Mouse (Mus musculus) intestine, embryonic 15.5 days (tissue): ENCODE data around the gene Anxa8. TPM values are rescaled to one million over a fixed set of nuclear protein-coding genes. Genes with fewer than 3 reads are reported as not detected.

Source experiments
- ATAC-seq: fragments of 200-750 bp; cut with Nextera tagmentation; 2 replicates; pipeline ENCODE4 v1.8.0; 2017; ENCODE audit warnings: moderate TSS enrichment, moderate library complexity
- H3K27ac ChIP-seq: fragments of 300-500 bp; sonication (generic); 2 replicates; pipeline ENCODE4 v1.5.1; 2015; ENCODE audit warnings: mild to moderate bottlenecking, inconsistent platforms
- H3K27me3 ChIP-seq: fragments of 300-500 bp; sonication (generic); replicated peaks from 2 replicates; pipeline ENCODE4 v1.6.1; 2015; ENCODE audit warnings: inconsistent platforms
- H3K36me3 ChIP-seq: fragments of 300-500 bp; sonication (generic); 2 replicates; pipeline ENCODE4 v1.6.1; 2015; ENCODE audit warnings: inconsistent platforms
- H3K4me1 ChIP-seq: fragments of 300-500 bp; sonication (generic); replicated peaks from 2 replicates; pipeline ENCODE4 v1.6.1; 2015; ENCODE audit warnings: inconsistent platforms
- H3K4me2 ChIP-seq: fragments of 300-500 bp; sonication (generic); replicated peaks from 2 replicates; pipeline ENCODE4 v1.6.1; 2015; ENCODE audit warnings: mild to moderate bottlenecking, inconsistent platforms
- H3K4me3 ChIP-seq: fragments of 300-500 bp; sonication (generic); replicated peaks from 2 replicates; pipeline ENCODE4 v1.5.1; 2015; ENCODE audit warnings: inconsistent platforms
- H3K9ac ChIP-seq: fragments of 300-500 bp; sonication (generic); 2 replicates; pipeline ENCODE4 v1.6.1; 2015; ENCODE audit warnings: inconsistent platforms
- H3K9me3 ChIP-seq: fragments of 300-500 bp; sonication (generic); 2 replicates; pipeline ENCODE4 v1.6.1; 2016; ENCODE audit warnings: inconsistent platforms
- WGBS: fragments of 180-500 bp; shearing (Covaris S2); methylation state at CpG from one replicate; pipeline ENCODE4 v1.1.7; 2015; 5-methylcytosine and 5-hydroxymethylcytosine counted together
- polyA plus RNA-seq: library from polyadenylated mRNA; unstranded; fragments of >200 nt; fragmentation: Nextera tagmentation; extraction: Ambion mirVana; gene quantifications from 2 replicates; pipeline ENCODE4 v1.2.1, GENCODE M21; 2015

Anxa8 gene
- polyA plus RNA-seq, 1 experiment from 2014 or later: 2.9 TPM

DNA sequence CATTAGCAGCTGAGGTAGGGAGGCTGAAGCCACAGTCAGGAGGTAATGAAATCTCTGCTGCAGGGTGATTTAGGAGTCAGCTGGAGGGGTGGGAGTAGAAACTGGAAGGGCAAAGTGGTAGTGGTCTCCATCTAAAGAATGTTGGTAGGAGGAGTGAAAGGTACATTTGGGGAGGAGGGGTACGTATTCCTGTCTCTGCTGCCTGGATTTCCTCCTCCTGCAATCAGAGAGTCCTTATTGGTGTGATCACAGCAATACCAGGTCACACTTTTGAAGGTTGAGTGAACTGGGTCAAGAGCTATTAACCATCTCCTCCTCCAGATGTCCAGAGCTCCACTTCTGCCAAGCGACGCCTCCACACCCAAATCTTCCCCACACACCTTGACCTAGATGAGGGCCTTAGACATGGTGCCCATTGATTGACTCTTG lies 35.2 kb downstream of the Anxa8 start:
- H3K9me3 ChIP-seq: no peaks in the 10 kb centered on the region
- H3K9ac ChIP-seq: no peak overlapping the region
- H3K36me3 ChIP-seq: no peaks in the 10 kb centered on the region
- no peak overlapping the region for H3K27ac ChIP-seq
- ATAC-seq: no peak
- no peak overlapping the region for H3K4me2 ChIP-seq
- WGBS: 88% methylated on average over 3 of the region's 3 CpGs
- H3K27me3 ChIP-seq: no peaks in the 10 kb centered on the region
- no peak overlapping the region for H3K4me3 ChIP-seq
- no peaks in the 10 kb centered on the region for H3K4me1 ChIP-seq

DNA sequence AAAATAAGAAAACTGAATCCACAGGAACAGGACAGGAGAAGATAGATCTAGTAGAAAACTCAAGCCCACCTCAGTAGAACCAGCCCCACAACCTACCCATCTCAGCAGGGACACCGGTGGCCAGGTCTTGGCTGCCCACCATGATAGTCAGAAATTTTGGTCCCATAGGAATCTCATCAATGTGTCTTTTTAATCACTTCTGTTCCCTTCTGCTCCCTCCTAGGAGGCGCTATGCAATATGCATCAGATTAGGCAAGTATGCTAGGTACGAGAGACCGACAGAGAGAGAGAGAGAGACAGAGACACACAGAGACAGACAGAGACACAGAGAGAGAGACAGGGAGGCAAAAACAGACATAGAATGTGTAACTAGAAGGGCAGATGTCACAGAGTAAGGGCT lies 35.9 kb downstream of the Anxa8 start:
- no peak for ATAC-seq
- Histone ChIP-seq H3K27me3 (no peaks in the 10 kb centered on the region), H3K9me3 (no peaks in the 10 kb centered on the region), H3K4me3 (no peak overlapping the region), H3K36me3 (no peaks in the 10 kb centered on the region), H3K4me2 (no peak overlapping the region), H3K9ac (no peak overlapping the region), H3K27ac (no peak overlapping the region), H3K4me1 (no peaks in the 10 kb centered on the region)
- WGBS: 94% methylated on average over 4 of the region's 4 CpGs

DNA sequence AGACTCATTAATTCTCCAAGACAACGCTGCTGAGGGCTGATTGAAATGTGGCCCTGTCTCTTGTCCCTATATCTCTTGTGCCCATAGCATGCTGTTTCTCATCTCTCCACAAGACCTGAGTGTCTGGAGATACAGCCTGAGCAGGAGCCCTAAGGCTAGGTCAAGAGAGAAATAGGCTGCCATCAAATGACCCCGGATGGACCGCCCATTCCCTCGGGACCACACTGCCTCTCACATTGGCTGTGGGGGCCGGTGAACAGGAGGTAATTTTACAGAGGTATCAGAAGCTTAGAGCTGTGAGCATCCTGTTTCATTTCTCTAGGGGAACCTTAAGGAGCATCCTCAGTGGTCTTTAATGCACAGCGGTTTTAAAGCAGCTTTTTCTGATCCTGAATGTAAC lies 45.4 kb downstream of the Anxa8 start:
- H3K4me2 ChIP-seq: no peak overlapping the region
- 71% methylated on average over 6 of the region's 6 CpGs for WGBS
- no peak overlapping the region for H3K4me3 ChIP-seq
- no peaks in the 10 kb centered on the region for H3K27me3 ChIP-seq
- ATAC-seq: no peak
- H3K4me1 ChIP-seq: no peaks in the 10 kb centered on the region
- H3K9me3 ChIP-seq: no peaks in the 10 kb centered on the region
- H3K27ac ChIP-seq: no peak overlapping the region
- no peak overlapping the region for H3K9ac ChIP-seq
- H3K36me3 ChIP-seq: no peaks in the 10 kb centered on the region

DNA sequence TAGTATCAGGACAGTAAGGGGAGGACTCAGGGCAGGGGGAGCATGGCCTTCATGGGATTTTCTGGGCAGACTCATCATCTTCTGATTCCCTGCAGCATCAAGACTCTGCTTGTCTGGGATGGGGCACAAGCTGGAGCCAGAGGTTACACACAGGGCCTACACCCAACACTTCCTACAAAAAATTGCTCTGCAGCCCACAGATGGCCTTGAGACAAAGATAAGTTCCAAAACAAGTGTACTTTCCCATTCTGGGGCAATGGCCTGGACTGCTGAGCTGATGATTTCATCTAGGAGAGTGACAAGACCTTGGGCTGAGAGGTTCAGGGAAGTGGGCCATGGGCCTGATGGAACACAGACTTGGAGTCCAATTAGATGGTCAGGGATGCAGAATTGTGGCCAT lies 49.6 kb downstream of the Anxa8 start:
- H3K9me3 ChIP-seq: no peaks in the 10 kb centered on the region
- H3K4me2 ChIP-seq: no peak overlapping the region
- no peak overlapping the region for H3K4me3 ChIP-seq
- H3K9ac ChIP-seq: no peak overlapping the region
- H3K27ac ChIP-seq: no peak overlapping the region
- H3K4me1 ChIP-seq: no peaks in the 10 kb centered on the region
- no peaks in the 10 kb centered on the region for H3K36me3 ChIP-seq
- no peak for ATAC-seq
- no peaks in the 10 kb centered on the region for H3K27me3 ChIP-seq

DNA sequence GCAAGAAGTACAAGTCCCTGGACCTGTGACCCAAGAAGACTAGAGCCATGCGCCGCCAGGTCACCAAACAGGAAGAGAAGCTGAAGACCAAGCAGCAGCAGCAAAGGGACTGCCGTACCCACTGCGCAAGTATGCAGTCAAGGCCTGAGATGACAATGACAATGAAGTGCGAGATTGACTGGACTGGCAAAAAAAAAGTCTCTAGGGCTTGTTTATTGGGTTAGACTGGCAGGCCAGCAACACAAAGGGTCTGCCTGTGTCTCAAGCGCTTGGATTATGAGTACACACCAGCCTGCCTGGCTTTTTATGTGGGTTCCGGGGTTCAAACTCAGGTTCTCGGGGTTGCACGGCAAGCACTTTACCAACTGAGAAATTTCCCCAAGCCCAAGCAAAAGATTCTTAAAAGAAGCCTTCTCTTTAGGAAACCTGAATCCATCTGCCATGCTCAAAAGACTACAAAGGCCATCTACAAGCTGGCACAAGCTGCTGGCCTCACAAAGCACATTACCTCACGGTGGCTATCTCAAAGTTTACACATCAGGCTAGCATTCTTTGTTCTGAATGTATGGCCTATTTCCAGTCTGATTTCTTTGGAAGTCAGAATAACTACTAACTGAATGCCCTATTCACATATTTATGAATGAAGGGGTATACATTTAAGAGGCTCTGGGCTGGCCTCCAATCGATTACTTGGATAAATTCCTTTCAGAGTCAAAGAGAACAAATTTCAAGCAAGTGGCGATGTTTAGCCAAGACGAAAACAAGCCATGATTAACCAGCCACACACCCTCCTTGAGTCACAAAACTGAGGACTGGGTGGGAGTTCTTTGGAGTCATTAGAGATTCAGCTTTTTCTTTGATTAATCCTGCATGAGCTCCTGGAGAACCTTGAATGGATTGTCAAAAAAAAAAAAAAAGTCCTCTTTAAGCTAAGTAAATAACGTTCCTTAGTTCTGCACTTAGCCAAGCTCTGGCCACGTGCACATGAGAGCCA lies 54.2 kb downstream of the Anxa8 start:
- H3K27me3 ChIP-seq: no peaks in the 10 kb centered on the region
- 79% methylated on average over 15 of the region's 15 CpGs for WGBS
- H3K27ac ChIP-seq: no peak overlapping the region
- H3K4me2 ChIP-seq: no peak overlapping the region
- H3K36me3 ChIP-seq: no peaks in the 10 kb centered on the region
- H3K9me3 ChIP-seq: no peaks in the 10 kb centered on the region
- H3K4me3 ChIP-seq: no peak overlapping the region
- H3K4me1 ChIP-seq: no peaks in the 10 kb centered on the region
- H3K9ac ChIP-seq: no peak overlapping the region
- ATAC-seq: no peak

DNA sequence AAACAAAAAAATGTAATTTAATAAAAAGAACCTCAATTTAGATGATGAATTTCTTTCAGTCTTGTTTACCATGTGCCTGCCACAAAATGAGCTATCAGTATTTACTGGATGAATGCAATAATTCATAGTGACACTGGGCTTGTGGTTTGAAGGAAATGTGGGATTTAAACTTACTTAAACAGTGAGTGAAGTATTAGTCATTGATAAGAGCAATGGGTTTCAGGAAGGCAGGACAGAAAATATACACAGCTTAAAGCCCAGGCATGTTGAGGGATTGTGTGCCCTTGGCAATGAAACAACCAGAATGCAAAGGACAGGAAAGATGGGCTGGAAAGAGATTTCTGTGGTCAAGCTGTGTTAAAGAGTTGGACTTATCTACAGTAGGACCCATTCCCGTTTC lies 56.5 kb downstream of the Anxa8 start:
- no peak overlapping the region for H3K9ac ChIP-seq
- 77% methylated on average over 1 of the region's 1 CpGs for WGBS

DNA sequence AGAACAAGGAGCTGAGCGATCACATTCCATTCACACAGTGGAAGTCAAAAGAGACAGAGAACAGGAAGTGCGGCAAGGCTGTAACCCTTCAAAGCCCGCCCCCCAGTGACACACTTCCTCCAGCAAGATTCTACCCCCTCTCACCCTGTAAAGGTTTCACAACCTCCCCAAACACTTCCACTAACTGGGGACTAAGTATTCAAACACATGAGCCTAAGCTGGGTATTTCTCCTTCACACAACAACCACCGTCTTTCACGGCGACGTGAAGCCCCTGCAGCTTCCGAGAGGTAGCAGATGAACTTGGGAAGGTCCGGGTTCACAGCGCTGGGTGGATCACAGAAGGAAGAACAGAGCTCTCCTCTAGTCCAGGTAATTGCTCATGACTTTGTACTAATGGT lies 57.1 kb downstream of the Anxa8 start:
- Histone ChIP-seq H3K4me3 (no peak overlapping the region), H3K9ac (no peak overlapping the region), H3K4me2 (no peak overlapping the region), H3K27me3 (no peaks in the 10 kb centered on the region), H3K27ac (no peak overlapping the region), H3K36me3 (no peaks in the 10 kb centered on the region), H3K9me3 (no peaks in the 10 kb centered on the region), H3K4me1 (no peaks in the 10 kb centered on the region)
- no peak for ATAC-seq
- 94% methylated on average over 10 of the region's 10 CpGs for WGBS

More for the DNA sequence above, 56.5 kb downstream of the Anxa8 start:
- Histone ChIP-seq H3K4me2 (no peak overlapping the region), H3K27ac (no peak overlapping the region), H3K4me3 (no peak overlapping the region), H3K9me3 (no peaks in the 10 kb centered on the region), H3K4me1 (no peaks in the 10 kb centered on the region), H3K36me3 (no peaks in the 10 kb centered on the region), H3K27me3 (no peaks in the 10 kb centered on the region)
- ATAC-seq: no peak

Other genes with a start within 250 kb of the Anxa8 start
- gene Gdf10, start 162.4 kb upstream of the Anxa8 start, polyA plus RNA-seq: 7.1 and 9.4 TPM in 2 replicates
- 0.34 and 0.45 TPM in 2 replicates for gene Gdf2, start 144.9 kb upstream of the Anxa8 start, polyA plus RNA-seq
- gene Rbp3, start 132.0 kb upstream of the Anxa8 start, polyA plus RNA-seq: not detected in 2 replicates
- 0.18 and 0.20 TPM in 2 replicates for gene Zfp488, start 107.2 kb upstream of the Anxa8 start, polyA plus RNA-seq
- not detected in 2 replicates for gene Gm30083, start 70.8 kb upstream of the Anxa8 start, polyA plus RNA-seq
- gene Gm5460, start 69.2 kb upstream of the Anxa8 start, polyA plus RNA-seq: not detected in 2 replicates
- not detected in 2 replicates for gene Antxrl, start 33.3 kb upstream of the Anxa8 start, polyA plus RNA-seq
- 0.79 and 1.5 TPM in 2 replicates for gene A630023A22Rik, start 16.8 kb downstream of the Anxa8 start, polyA plus RNA-seq
- 0.21 and 0.41 TPM in 2 replicates for gene Npy4r, start 66.5 kb downstream of the Anxa8 start, polyA plus RNA-seq
- 0.19 and 0.30 TPM in 2 replicates for gene Gprin2, start 115.7 kb downstream of the Anxa8 start, polyA plus RNA-seq
- 0.73 and 1.1 TPM in 2 replicates for gene Syt15, start 133.6 kb downstream of the Anxa8 start, polyA plus RNA-seq
- 6.7 and 7.0 TPM in 2 replicates for gene Shld2, start 224.5 kb downstream of the Anxa8 start, polyA plus RNA-seq
- 90.1 and 91.9 TPM in 2 replicates for gene Glud1, start 224.7 kb downstream of the Anxa8 start, polyA plus RNA-seq